Mouse (Mus musculus) kidney, adult 8-10 months (tissue): ENCODE results near the gene Phactr3.

Source experiments
- DNase-seq, 2 experiments: peaks; one replicate each; pipeline ENCODE4 v3.0.0; 2022

Gene Phactr3

DNA sequence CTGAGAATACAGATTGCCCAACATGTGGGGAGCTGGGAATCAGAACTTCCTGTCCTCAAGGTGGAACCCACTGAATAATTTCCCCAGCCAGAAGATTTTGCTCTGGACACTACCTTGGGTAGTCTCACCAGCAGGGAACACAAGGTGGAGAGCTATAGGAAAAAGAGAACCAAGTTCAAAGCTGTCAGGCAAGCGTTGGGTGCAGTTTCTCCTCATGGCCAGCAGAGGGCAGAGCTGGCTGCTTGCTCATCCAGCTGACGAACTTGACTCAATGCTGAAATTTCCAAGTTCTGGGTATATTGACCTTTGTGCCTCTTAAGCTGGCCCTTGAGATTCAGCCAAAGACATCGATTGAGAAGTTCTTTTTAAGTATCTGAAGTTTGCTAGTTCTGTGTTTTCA, 18.7 kb downstream of the Phactr3 start:
- peak in 1 of 2 experiments; percentile 17 for DNase-seq

DNA sequence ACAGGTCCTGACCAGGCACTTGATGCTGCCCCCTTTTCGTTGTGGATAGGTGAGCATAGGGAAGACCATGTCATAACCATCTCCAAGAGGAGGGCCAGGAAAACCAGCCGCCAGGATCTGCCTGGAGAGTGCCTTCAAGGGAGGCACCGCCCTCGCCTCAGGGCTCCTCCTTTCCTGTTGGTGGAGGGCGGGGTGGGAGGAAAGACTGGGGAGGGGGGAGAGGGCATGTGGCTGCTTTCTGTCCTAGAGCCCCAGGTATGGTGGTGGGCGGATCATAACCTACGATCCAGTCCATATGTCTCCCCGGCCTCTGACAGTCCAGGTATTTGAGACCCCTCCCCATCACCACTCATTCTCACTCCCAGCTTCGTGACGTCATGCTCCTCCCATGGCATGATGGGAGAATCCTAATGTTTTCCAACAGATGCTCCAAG, 22.7 kb downstream of the Phactr3 start:
- DNase-seq = no peak

DNA sequence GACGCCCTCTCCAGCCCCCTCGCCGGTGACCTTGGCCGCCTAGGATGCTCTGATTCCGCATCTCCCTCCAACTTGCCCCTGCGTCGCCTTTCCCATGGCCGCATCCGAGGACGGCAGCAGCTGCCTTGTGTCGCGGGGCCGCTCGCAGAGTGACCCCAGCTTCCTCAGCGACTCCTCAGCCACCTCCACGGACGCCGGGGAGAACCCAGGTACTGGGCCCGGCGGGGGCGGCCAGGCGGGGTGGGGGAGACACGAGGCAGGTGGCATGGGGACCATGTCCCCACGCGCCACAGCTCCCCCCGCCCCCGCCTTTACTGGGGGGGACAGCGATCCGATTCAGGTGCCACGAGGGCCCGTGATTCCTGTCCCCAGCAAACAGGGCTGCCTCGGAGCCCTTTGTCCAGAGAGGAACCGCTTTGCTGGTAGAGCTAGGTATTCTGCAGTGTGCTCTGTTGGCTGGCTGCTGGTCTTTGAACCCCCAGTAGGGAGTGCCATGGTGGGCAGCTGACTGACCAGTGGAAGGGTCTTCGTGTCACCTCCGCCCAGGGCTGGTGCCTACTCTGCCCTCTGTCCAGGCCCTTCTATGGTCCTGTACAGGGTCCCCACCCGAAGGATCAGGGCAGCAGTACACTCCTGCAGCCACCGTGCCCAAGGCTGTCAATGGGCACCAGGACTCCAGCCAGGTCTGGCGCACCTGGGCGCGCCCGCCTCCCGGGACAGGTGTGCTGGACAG, 23.7 kb downstream of the Phactr3 start:
- no peak for DNase-seq

DNA sequence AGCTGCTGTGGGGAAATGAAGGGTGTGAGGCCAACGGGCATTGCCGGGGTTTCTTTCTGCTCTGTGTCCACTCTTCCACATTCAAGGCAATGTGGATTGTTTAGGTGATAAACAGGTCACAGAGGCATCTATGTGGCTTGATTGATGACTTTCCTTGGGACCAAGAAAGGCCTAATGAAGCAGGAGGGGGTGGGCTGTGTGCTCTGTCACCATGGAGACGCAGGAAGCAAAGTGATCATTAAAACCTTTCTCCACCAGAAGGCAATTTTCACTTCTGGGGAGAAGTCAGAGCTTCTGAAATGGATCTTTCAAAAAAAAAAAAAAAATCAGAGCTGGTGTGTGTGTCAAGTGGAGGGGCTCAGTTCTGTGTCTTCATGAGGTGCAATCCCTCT, 24.2 kb downstream of the Phactr3 start:
- DNase-seq = no peak

DNA sequence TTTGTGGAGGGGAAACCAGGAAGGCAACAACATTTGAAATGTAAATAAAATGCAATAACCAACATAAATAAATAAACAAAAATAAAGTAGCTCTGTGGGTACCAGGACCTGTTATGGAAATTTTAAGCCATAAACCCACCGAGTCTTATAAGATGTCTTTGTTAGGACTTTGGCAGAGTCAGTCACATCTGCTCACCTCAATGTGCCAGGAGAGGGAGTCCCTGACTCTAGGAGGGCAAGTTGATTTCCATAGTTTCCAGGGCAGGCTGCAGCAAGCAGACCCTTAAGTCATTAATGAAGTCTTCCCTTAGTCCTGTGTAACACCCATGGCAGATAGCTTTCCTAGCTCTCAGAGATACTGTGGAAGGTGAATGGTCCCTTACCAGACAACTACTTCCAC, 25.1 kb downstream of the Phactr3 start:
- no peak for DNase-seq

DNA sequence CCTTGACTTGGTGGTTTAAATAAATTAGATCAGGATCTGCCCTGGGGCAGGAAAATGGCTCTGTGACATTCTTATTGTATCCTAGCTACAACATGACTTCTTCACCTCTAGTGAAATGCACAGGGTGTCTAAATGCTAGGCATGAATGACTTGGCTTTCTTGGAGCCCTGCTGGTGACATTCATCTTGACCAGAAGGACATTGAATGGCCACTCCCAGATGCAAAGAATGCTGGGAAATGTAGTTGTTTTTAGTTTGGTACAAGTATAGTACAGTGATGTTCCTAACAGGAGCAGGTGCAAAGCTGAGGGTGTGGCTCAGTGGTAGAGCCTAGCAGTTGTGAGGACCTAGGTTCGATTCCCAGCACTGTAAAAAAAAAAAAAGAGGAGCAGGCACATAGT, 30.5 kb downstream of the Phactr3 start:
- DNase-seq = no peak

DNA sequence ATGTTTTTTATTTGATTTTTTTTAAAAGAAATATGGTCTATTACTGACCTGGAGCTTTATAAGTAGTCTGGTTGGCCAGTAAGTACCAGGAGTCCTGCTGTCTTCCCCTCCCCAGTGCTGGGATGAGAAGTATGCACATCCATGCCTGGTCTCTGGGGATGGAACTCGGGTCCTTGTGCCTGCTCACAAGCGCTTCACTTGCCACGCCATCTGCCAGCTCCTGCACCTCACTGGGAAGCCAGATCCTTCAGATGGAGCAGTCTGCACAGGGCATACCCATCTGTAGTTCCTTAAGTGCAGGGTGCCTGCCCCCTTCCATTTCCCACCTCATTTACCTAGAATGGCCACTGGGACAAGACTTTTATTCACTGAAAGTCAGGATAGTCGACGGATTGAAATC, 31.9 kb downstream of the Phactr3 start:
- no peak for DNase-seq

DNA sequence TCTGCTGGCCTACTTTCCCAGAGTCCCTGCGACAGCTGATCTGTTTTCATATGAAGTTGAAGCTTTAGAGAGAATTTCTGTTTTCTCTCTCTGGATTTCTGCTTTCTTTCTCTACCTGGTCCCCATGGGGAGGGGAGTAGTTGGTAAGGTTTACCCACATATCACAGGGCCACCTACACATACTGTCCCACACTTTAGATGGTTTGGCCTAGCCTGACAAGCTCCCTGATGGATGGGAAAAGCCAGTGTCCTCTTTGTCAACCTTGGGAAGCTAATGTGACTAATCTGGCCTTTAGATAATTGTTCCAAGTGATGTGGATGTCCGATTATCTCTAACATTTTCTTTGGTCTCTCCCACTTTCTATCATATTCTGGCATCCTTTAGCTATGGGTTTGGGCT, 34.8 kb downstream of the Phactr3 start:
- no peak for DNase-seq

DNA sequence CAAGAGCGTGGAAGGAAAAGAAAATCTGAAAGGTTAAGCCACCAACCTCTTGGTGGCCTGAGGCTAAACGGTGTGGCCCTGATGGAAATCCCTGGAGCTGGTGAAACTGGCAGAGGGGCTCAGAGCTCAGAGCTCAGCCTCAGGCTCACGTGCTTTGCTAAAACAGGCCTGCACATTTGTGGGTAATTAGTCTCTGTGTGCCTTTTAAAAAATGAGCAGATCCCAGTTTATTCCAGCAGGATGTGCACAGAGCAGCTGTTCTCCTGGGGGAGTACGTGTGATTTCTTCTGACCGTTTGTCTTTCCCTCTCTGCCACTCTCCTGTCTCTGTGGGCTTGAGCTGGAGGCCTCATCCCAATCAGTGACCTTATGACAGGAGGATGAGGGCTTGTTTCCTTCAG, 35.4 kb downstream of the Phactr3 start:
- no peak for DNase-seq

DNA sequence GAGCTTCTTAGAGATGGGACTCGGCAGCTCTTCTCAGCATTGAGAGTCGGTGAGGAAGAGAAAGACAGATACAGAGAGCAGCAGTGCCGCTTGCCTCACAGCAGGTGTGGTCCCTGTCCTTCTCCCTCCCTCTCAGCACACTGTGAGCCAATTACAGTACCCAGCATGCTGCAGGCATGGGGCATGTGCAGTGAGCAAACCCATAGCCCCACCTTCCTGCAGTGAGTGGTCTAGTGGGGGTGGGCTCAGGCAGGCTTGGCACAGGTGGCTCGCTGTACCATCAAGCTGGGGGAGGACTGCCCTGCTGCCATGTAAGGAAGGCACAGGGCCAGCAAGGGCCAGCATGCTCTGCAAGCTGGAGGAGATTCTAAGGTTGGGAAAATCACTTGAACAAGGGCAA, 35.8 kb downstream of the Phactr3 start:
- no peak for DNase-seq

DNA sequence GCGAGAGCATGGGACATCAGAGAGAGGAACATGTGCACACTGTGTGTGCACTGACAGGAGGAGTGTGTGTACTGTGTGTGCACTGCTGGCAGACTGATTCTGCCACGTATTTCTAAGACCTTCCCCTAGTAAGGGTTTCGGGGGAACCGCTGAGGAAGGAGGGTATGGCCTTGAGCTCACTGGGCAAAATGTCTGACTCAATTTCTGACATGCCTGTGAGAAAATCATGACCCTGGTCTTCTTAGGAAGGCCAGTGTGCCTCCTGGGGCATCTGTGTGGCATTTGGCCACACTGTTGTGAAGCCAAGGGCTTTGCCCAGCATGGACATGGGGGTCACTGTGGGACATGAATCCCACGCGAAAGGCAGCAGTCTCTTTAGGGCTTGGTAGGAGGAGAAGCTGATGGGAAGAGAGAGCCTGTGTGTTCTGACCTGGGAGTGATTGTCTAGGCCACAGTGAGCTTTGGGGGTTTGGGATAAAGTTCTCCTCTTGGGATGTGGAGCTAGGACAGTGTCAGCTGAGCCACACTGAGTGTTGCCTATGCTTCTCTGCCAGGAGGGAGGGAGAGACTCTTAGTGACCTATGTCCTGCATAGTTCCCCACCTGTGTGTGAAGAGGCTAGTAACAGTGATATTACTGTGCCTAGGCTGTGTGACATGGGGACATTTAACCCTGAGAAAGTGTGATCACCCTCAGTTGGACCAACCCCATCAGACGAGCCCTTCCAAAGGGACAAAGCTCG, 36.6 kb downstream of the Phactr3 start:
- no peak for DNase-seq

DNA sequence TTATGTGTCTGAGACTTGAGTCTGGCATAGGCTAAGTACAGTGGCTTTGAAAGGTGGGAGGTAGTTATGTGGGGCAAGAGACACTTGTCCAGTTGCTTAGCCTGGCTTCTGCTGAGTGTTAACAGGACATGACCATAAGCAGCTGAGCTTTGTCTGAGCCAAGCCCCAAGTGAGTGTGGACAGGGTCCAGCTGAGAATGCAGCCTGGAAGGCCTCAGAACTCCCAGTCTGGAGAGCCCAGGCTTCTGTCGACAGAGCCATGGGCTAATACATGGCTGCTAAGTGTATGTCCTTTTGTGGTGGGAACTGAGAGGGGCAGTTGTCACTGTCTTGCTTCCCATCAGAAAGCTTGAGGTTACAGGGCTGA, 37.1 kb downstream of the Phactr3 start:
- no peak for DNase-seq

DNA sequence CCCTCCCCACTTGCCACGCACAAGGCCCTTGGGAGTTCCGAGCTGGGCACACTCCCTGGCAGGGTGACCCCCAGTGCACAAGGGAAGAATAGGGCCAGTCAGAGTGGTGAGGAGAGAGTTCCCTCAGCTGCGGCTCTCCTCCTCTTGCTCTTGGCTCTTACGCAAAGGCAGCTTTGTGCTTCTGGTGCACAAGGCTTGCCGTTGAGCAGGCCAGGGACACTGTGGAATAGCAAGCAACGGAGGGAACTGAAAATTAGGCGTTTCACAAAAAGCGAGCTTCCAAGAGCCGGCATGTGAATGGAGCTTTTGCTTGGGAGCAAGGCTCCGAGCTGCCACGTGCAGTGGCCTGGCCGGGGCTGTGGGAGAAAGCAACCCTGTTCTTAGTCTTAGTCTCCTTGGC, 40.2 kb downstream of the Phactr3 start:
- no peak for DNase-seq

DNA sequence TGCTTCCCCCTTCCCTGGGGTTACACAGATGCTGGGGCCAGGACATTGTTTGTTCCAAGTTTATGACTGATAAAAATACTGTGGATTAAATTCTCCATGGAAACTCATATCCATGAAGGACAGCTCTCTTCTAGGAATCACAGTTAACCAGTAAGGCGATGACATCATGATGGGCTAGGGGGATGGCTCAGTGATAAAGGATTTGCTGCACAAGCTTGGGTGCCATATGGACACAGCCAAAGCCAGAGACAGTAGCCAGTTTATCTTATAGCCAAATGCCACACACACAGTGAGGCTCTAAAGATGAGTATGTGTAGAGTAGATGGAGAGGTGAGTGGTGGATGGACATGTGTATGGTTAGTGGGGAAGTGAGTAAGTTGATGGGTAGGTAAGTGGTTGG, 45.2 kb downstream of the Phactr3 start:
- DNase-seq = no peak

DNA sequence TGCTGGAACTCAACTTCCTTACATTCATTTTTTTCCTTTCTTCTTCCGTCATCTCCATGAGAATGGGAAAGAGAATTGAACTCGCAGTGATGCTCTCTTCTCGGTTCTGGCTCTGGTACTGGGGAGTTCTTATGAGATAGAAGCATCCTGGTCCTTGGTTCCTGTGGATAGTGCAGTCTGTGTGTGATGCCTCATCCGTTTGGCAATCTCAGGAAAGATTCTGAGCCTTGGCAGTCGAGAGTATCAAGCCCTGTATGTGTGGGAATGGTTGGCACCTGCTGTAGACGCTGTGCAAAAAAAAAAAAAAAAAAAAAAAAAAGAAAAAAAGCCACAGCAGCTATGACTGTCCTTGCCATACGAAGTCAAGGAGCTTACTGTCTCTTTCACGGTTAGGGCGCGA, 47.2 kb downstream of the Phactr3 start:
- DNase-seq = no peak

DNA sequence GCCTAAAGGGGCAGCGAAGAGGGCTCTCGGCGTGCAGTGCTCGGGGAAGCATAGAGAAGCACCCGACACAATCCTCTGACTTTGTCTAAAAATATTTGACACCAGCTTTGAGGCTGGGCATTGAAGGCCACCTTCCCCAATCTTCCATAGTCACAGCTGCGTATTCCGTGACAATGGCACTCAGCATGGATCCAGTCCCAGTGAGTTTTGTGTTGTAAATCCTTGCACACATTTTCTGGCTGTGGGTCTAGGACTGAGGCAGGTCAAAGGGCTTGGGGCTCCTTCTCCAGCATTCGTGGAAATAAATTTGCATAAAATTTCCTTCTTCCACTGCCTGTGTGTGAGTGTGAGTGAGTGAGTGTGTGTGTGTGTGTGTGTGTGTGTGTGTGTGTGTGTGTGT, 51.2 kb downstream of the Phactr3 start:
- no peak for DNase-seq

DNA sequence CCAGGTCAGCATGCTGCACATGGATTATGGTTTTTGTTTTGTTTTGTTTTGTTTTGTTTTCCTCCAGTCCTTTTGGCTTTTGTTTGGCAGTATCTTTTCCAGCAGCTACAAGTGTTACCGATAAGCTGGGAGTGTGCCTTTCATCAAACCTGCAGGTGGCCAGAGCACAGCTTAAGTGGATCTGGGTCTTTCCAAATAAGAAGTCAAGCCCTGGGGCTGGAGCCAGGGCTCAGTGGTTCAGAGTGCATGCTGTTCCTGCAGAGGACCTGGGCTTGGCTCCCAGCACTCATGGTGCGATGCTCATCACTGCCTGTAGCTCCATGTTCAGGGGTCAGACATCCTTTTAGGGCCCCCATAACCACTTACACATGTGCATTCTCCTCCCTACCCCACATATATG, 55.2 kb downstream of the Phactr3 start:
- no peak for DNase-seq

DNA sequence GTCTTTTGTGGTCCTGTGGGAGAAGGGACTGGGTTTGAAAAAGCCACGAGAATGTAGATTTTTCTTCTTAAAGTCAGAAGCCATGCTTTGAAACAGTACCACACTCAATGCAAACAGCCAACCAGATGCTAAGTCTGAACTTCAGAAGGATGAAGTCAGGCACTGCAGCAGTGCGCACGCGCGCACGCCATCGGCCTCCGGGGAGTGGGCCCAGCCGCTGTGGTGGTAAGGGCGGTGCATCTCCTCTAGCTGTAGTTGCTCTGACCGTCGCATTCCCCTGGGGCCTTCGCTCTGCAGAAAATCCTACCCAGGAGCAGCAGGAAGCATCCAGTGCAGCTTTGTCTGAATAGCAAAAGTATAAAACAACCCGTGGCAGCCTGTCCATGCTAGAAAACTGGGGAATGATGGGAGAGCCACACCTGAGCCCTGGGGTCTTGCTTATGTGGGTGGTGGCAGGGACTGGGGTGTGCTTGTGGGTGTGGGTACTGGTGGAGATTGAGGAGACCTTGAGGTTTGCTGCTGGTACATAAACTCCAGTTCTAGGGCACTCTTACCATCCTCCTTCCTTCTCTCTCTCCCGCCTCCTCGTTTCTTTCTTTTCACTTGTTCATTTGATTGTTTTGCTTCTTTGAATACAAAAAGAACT, 56.6 kb downstream of the Phactr3 start:
- DNase-seq = no peak

DNA sequence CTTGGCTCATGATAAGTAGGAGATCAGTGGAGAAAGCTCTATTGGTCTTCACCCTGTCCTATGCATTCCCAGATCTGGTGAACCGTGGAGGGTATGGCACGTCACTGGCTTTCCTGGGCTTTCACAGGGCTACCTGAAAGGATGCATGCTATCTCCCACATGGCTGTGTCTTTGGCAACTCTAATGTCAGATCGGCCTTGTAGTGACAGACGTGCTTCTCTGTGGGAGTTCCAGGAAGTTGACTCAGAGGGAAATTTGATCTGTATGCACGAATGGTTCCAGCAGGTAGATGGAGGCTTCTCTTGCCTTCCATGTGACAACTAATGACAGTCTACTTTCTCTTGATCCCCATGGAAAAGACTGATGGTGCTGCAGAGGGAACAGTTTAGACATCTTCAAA, 65.5 kb downstream of the Phactr3 start:
- no peak for DNase-seq

DNA sequence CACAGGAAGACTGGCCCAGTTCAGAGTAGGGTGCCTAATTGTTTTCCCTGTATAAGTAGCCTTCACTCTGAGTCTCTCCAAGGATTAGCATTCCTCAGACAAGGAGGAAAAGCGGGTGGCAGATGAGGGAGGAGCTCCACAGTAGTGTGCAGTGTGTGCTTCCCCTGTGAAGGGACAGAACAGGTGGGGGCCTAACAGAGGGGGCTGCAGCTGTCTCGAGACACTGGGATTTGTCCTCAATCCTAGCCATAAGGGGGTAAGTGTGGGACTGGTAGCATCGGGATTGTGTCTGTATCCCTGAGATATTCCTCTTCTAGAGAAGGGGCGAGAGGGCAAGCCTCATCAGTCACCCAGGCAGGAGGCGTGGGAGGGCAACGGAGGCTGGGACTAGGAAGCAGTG, 66.1 kb downstream of the Phactr3 start:
- DNase-seq = no peak

DNA sequence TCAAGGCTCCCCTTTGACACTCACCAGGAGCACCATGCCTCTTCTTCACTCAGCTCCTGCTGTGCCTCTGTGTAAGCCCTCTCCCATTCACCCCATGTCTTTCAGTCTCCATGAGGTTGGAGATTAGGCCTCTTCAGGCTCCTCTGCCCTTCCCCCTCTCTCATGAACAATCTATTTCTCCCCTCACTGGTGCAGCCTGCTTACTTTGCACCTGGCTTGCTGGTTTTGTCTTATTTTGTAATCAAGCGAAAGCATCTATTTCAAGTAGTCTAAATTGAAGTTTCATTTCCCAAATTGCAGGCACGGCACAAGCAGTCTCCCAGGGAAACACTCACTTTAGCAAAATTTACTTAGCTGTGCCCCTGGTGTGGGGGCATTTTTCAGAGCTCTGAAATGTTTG, 70.2 kb downstream of the Phactr3 start:
- no peak for DNase-seq

DNA sequence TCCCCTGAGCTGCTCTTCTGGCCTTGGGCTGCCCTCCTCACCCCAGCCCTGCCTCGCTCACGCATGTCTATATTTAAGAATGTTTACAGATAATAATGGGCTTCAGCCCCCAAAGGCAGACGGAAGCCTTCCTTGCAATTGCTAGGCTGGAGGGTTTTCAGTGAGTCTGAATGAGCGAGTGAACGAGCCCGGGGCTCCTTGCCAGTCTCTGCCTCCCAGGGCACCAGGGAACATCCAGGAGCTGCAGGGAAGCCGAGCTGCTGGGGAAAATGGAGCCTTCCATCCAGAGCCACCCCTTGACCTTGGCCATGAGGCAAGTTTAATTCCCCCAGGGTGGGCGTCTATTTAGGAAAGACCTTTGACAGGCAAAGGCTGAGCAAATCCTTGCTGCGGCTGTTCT, 74.1 kb downstream of the Phactr3 start:
- DNase-seq = no peak

DNA sequence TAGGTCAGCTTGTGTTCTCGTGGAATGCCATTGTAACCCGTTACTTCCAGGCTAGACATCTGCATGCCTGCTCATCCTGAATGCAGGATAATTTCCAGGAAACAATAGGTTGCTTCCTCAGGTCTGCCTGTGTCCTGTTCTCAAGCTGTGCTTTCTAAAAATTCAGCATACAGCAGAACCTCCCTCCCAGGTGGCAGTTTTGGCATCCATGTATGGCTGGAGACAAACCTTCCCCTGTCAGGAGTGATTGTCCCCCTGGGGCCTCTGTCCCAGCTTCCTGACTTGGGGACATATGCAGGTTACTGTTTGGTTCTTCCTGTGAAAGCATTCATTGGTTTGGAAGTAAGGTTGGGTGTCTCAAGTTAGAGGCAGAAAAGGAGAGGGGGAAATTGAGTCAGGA, 74.7 kb downstream of the Phactr3 start:
- DNase-seq = no peak

DNA sequence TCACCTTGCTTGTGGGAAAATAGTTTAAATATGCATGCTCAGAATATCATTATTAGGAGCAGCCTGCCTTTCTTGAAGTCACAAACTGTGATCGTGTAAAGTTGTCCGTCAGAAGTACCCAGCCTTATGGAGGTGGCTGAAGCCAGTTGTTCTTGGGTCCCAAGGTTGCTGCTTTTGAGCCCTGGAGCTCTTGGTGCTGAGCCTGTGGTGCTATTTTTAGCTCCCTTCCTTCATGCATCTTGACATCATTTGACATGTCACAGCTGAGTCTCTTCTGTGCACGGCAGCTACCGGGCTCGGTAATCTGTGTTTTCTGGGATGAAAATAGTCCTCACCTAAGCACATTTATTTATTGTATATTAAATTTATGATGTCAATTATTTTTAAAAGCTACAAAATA, 76.1 kb downstream of the Phactr3 start:
- DNase-seq = no peak
